Mouse (Mus musculus): ENCODE measurements around the gene Gm2001. TPM values are rescaled to one million over a fixed set of nuclear protein-coding genes. Genes with fewer than 3 reads are reported as not detected.

Gm2001 gene
- polyA plus RNA-seq, 1 experiment from 2014 or later: not detected

Other genes starting within 250 kb of the Gm2001 start
- gene Oog1, start 239.7 kb downstream of the Gm2001 start, polyA plus RNA-seq (2015; fragmentation: Nextera tagmentation; extraction: Ambion mirVana): not detected in 2 replicates
- not detected in 2 replicates for gene Gm4027, start 223.5 kb downstream of the Gm2001 start, polyA plus RNA-seq (2015; fragmentation: Nextera tagmentation; extraction: Ambion mirVana)
- gene Gm16381, start 197.7 kb downstream of the Gm2001 start, polyA plus RNA-seq (2015; fragmentation: Nextera tagmentation; extraction: Ambion mirVana): not detected in 2 replicates
- gene Gm21319, start 66.6 kb downstream of the Gm2001 start, polyA plus RNA-seq (2015; fragmentation: Nextera tagmentation; extraction: Ambion mirVana): not detected in 2 replicates
- gene Gm21936, start 46.8 kb downstream of the Gm2001 start, polyA plus RNA-seq (2015; fragmentation: Nextera tagmentation; extraction: Ambion mirVana): not detected in 2 replicates
- not detected in 2 replicates for gene BB287469, start 25.8 kb downstream of the Gm2001 start, polyA plus RNA-seq (2015; fragmentation: Nextera tagmentation; extraction: Ambion mirVana)
- not detected in 2 replicates for gene Gm2016, start 31.7 kb upstream of the Gm2001 start, polyA plus RNA-seq (2015; fragmentation: Nextera tagmentation; extraction: Ambion mirVana)
- not detected in 2 replicates for gene Gm2022, start 53.0 kb upstream of the Gm2001 start, polyA plus RNA-seq (2015; fragmentation: Nextera tagmentation; extraction: Ambion mirVana)
- not detected in 2 replicates for gene Gm2035, start 77.5 kb upstream of the Gm2001 start, polyA plus RNA-seq (2015; fragmentation: Nextera tagmentation; extraction: Ambion mirVana)
- not detected in 2 replicates for gene Gm2042, start 111.7 kb upstream of the Gm2001 start, polyA plus RNA-seq (2015; fragmentation: Nextera tagmentation; extraction: Ambion mirVana)
- gene Gm2075, start 169.5 kb upstream of the Gm2001 start, polyA plus RNA-seq (2015; fragmentation: Nextera tagmentation; extraction: Ambion mirVana): not detected in 2 replicates
- gene Gm6803, start 176.4 kb upstream of the Gm2001 start, polyA plus RNA-seq (2015; fragmentation: Nextera tagmentation; extraction: Ambion mirVana): not detected in 2 replicates
- not detected in 2 replicates for gene Gm2056, start 184.7 kb upstream of the Gm2001 start, polyA plus RNA-seq (2015; fragmentation: Nextera tagmentation; extraction: Ambion mirVana)
- not detected in 2 replicates for gene Gm16368, start 241.4 kb upstream of the Gm2001 start, polyA plus RNA-seq (2015; fragmentation: Nextera tagmentation; extraction: Ambion mirVana)

All from hindbrain, embryonic 13.5 days (tissue).